Mouse (Mus musculus) megakaryocyte, embryonic 14.5 days (primary cell): ENCODE measurements at regions not wholly inside any gene's neighbourhood (a gene's known extent, or its start where the extent isn't known, plus 50 kb on each side); places are given as distances from the start of the nearest gene placed in this dataset.

Source experiments
- FLI1 ChIP-seq: IDR thresholded peaks from 2 replicates; pipeline ENCODE4 v1.6.1; 2012; ENCODE audit warnings: low read length, inconsistent platforms, mixed read lengths
- GATA1 ChIP-seq: IDR thresholded peaks from 3 replicates; pipeline ENCODE4 v1.6.1; 2012; ENCODE audit warnings: mixed read lengths, low read length, inconsistent platforms, borderline replicate concordance

- no peak for TF ChIP-seq GATA1
- TF ChIP-seq FLI1 = no peak
Observed at GRCm38 (mm10) chr10:43710886-43711256, 132.8 kb downstream of the Cd24a start.
